Mouse (Mus musculus): Measurements from ENCODE around the gene Unc93b1. TPM values are rescaled to one million over a fixed set of nuclear protein-coding genes. Genes with fewer than 3 reads are reported as not detected.
"Not testable (repeated sequence)": the region's sequence is repeated elsewhere in the genome, so short reads cannot be mapped to it uniquely, and the experiment has no call there.

Gene Unc93b1
- polyA plus RNA-seq, 1 experiment from 2014 or later = 651 TPM

DNA sequence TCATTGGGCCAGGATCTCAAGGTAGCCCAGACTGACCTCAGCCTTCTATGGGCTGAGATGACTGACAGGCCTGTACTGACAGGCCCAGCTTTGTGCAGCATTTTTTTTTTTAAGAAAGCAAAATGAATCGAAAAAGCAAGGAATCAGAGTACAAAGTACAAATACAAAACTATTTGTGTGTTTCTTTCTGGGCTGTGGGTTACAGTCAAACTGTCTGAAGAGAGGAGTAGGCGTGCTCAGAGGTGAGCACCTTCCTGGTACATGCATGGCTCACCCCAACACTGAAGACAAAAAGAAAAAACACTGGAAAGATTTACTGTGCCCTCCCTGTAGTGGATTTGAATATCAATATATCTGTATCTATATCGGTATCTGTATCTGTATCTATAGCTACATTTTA lies 12.8 kb downstream of the Unc93b1 start:
- H3K27ac ChIP-seq = no peak overlapping the region
- peaks cover 70% of the 10 kb centered on the region for H3K36me3 ChIP-seq (ENCODE audit: inconsistent target)
- WGBS (ENCODE audit: missing documents) = 90% methylated on average over 3 of the region's 3 CpGs
- peaks cover 16% of the 10 kb centered on the region; the same call in 1 of the 2 replicates for H3K79me2 ChIP-seq (ENCODE audit: inconsistent target)
- H3K4me3 ChIP-seq (ENCODE audit: inconsistent target) = no peak overlapping the region

DNA sequence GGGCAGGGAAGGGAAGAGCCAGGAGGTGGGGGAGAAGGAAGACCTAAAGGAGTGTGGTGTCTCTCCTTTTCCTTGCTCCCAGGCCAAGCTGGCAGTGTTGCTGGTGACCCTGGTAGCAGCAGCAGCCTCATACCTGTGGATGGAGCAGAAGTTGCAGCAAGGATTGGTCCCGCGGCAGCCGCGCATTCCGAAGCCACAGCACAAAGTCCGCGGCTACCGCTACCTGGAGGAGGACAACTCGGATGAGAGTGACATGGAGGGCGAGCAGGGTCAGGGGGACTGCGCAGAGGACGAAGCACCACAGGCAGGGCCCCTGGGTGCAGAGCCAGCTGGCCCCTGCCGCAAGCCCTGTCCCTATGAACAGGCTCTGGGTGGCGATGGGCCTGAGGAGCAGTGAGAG lies 13.6 kb downstream of the Unc93b1 start:
- Histone ChIP-seq H3K36me3 (ENCODE audit: inconsistent target) (peaks cover 63% of the 10 kb centered on the region), H3K79me2 (ENCODE audit: inconsistent target) (peaks cover 8% of the 10 kb centered on the region; the same call in 1 of the 2 replicates), H3K27ac (no peak overlapping the region), H3K4me3 (ENCODE audit: inconsistent target) (no peak overlapping the region)
- WGBS (ENCODE audit: missing documents) = 97% methylated on average over 14 of the region's 14 CpGs

DNA sequence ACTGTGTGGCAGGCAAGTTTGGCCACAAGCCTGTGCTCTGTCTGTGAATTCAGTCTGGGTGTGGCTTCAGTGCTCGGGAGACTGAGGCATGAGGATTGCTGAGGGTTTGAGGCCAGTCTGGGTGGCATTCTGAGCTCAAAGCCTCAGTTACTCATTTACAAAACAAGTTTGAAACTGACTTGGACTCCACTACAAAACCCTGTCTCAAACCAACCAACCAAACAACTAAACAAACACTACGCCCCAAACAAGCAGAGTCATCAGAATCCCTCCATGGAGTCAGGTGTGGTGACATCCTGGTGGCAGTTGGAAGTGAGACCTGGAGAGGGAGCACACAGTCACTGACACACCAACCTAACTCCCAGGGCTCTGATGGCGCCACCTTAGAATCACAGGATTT lies 15.3 kb downstream of the Unc93b1 start:
- 95% methylated on average over 3 of the region's 3 CpGs for WGBS (ENCODE audit: missing documents)
- no peak overlapping the region for H3K27ac ChIP-seq

DNA sequence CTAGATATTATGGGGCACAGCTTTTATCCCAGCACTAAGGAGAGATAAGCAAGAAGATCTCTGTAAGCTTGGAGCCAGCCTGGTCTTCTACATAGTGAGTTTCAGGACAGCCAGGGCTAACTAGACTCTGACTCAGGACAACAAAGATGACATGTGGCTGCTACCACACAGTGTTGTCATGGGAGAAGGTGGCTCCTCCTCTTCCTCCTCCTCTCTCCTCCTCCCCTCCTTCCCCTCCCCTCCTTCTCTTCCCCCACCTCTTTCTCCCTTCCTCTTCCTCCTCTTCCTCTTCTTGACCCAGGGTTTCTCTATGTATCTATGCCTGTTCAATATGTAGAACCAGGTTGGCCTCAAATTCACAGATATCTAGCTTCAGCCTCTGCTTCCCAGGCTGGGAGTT lies 16.5 kb downstream of the Unc93b1 start:
- no peaks in the 10 kb centered on the region for H3K79me2 ChIP-seq (ENCODE audit: inconsistent target)
- H3K4me3 ChIP-seq (ENCODE audit: inconsistent target) = no peak overlapping the region
- H3K27ac ChIP-seq = no peak overlapping the region
- H3K36me3 ChIP-seq (ENCODE audit: inconsistent target) = peaks cover 37% of the 10 kb centered on the region

More for the DNA sequence above, 15.3 kb downstream of the Unc93b1 start:
- peaks cover 48% of the 10 kb centered on the region for H3K36me3 ChIP-seq (ENCODE audit: inconsistent target)
- no peak overlapping the region for H3K4me3 ChIP-seq (ENCODE audit: inconsistent target)
- H3K79me2 ChIP-seq (ENCODE audit: inconsistent target) = no peaks in the 10 kb centered on the region

DNA sequence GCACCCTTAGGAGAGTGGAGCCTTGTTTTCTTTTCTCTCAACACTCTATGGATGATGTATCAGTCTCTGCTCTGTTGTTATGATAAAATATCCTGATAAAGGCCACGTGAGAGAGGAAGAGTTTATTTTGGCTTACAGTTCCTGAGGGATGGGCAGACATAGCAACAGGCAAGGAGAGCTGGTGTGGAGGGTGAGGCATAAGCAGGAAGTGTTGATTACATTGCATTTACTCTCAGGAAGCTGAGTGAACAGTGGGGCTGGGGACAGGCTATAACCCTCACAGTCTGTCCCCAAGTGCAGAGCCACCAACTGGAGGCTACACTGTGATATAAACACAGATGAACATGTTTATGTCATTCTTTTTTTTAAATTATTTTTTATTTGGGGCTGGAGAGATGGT lies 17.1 kb downstream of the Unc93b1 start:
- Histone ChIP-seq H3K36me3 (ENCODE audit: inconsistent target) (peaks cover 31% of the 10 kb centered on the region), H3K79me2 (ENCODE audit: inconsistent target) (no peaks in the 10 kb centered on the region), H3K4me3 (ENCODE audit: inconsistent target) (no peak overlapping the region), H3K27ac (no peak overlapping the region)
- 71% methylated on average over 1 of the region's 1 CpGs for WGBS (ENCODE audit: missing documents)

DNA sequence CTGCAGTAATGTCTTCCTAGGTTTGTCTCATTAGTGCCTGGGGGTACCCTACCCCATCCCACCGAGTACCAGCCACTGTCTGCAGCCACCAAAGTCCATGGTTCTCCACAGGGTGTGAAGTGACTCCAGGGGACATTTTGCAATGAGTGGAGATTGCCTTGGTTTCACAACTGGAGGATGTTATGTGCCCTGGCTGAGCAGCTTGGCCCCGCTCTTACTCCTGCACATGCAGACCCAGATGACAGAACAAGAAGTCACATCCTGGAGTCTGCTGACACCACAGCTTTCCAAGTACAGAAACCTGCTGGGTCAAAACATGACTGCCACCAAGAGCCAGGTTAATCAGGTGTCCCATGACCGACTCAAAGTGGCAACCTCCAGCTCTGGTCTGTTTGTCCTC lies 20.0 kb downstream of the Unc93b1 start:
- no peaks in the 10 kb centered on the region for H3K79me2 ChIP-seq (ENCODE audit: inconsistent target)
- 85% methylated on average over 3 of the region's 3 CpGs for WGBS (ENCODE audit: missing documents)
- peaks cover 1% of the 10 kb centered on the region; the same call in 1 of the 2 replicates for H3K36me3 ChIP-seq (ENCODE audit: inconsistent target)
- no peak overlapping the region for H3K27ac ChIP-seq
- no peak overlapping the region for H3K4me3 ChIP-seq (ENCODE audit: inconsistent target)

DNA sequence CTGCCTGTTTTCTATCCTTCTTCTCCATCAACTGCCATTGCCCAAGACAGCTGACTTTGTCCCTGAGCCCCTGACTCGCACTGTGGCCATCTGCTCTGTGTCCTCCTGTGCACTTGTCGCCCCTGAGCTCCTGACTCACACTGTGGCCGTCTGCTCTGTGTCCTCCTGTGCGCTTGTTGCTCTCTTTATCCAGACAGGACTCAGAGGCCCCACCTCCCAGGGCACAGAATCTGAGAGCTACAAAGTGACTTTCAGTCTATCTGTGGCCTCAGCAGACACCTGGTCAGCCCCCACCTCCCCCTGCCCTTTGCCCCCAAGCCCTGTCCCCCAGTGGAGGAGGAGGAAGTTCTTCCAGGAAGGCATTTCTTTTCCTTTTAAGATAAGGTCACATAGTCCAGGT lies 20.8 kb downstream of the Unc93b1 start:
- Histone ChIP-seq H3K27ac (no peak overlapping the region), H3K36me3 (ENCODE audit: inconsistent target) (no peaks in the 10 kb centered on the region), H3K4me3 (ENCODE audit: inconsistent target) (no peak overlapping the region), H3K79me2 (ENCODE audit: inconsistent target) (no peaks in the 10 kb centered on the region)
- 80% methylated on average over 4 of the region's 4 CpGs for WGBS (ENCODE audit: missing documents)

DNA sequence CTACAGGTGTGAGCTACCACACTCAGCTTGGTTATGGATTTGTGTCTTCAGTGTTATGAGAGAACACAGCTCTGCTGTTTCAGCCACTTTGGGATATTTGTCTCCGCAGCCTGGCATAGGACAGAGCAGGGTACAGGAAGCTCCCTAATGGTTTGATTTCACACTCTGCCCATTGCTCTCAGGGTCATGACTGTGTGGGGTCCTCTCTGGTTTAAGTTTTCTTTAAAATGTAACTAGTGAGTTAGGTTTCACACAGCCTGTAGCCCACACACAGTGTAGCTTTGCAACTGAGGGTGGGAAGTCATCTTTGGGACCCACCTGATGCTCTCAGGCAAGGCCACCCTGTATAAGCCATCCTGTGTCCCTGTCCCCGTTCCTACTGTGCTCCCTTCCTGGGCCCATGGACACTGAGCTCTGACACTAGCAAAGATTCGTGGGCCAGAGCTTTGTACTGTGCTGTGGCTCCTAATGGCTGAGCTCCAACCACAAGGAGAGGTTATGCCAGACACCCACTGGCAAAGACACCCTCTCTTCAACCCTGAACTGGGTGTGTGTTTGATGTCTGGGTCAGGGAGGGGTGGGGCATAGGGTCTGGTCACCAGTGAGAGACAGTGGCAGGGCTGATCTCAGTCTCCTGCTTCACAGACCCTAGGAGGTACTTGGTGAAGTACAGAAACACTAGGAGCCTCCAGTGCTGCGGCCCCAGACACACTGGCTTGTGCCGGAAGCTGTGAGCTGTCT lies 22.5 kb downstream of the Unc93b1 start:
- not testable (repeated sequence) for H3K27ac ChIP-seq; H3K36me3 ChIP-seq (ENCODE audit: inconsistent target); H3K79me2 ChIP-seq (ENCODE audit: inconsistent target); H3K4me3 ChIP-seq (ENCODE audit: inconsistent target)
- 93% methylated on average over 4 of the region's 5 CpGs for WGBS (ENCODE audit: missing documents)

DNA sequence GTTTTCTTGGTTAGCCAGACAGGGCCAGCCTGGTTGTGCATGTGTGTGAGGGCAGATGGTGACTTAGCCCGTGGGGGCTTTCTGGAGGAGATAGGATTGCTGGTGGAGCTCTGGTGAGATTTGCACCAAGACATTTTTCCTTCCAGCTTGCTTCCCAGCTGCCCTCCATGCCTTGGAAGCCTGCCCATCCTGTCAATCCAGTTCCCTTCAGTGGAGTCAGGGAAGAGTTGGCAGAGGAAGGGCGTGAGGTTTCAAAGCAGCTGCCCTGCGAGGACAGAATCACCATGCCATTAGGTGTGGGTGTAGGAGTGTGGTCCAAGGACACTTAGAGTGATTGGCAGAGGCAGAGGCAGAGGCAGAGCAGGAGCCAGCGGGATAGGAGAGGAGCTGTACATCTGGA lies 23.5 kb downstream of the Unc93b1 start, which contains the start of gene Aldh3b3:
TSS of gene Aldh3b3 (plus strand) at position 176 of the 400 bp plus-strand sequence.
- Histone ChIP-seq H3K27ac (no peak within 1 kb of the TSS), H3K79me2 (ENCODE audit: inconsistent target) (no peaks in the 10 kb centered on the region), H3K36me3 (ENCODE audit: inconsistent target) (no peaks in the 10 kb centered on the region), H3K4me3 (ENCODE audit: inconsistent target) (no peak within 1 kb of the TSS)
- 88% methylated on average over 3 of the region's 4 CpGs for WGBS (ENCODE audit: missing documents)

DNA sequence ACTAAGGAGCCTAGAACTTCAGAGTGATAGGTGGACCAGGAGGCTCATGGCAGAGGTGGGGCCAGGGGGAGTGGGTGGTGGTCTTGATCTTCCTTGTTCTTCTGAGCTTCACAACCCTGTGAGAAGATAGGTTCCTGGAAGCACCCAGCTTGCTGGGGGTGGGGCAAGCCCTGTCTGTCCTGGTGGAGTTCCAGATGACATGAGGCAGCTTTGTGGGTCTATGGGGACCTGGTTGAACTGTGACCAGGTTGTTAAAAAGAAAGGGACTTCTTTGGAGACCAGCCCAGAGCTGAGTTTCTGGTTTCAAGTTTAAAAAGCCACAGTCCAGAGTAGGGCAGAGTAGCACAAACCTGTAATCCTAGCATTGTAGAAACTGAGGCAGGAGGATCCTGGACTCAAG lies 24.0 kb downstream of the Unc93b1 start:
- H3K79me2 ChIP-seq (ENCODE audit: inconsistent target) = no peaks in the 10 kb centered on the region
- no peak overlapping the region for H3K27ac ChIP-seq
- no peak overlapping the region for H3K4me3 ChIP-seq (ENCODE audit: inconsistent target)
- no peaks in the 10 kb centered on the region for H3K36me3 ChIP-seq (ENCODE audit: inconsistent target)

DNA sequence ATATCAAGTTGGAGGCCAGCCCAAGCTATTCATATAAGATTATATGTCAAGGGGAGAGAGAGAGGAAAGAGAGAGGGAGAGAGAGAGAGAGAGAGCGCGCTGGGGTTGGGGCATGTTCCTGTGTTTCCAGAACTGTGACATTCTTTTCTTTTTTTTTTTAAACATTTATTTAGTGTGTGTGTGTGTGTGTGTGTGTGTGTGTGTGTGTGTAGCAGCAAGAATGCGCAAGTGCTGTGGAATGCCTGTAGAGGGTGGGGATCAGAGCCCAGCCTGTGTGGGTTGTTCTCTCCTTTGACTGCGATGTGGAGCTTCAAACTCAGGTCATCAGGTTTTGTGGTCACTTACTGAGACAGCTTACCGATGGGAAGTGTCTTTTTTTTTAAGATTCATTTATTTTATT lies 25.2 kb downstream of the Unc93b1 start:
- 81% methylated on average over 4 of the region's 5 CpGs for WGBS (ENCODE audit: missing documents)
- H3K27ac ChIP-seq = no peak overlapping the region
- H3K4me3 ChIP-seq (ENCODE audit: inconsistent target) = no peak overlapping the region
- no peaks in the 10 kb centered on the region for H3K79me2 ChIP-seq (ENCODE audit: inconsistent target)
- H3K36me3 ChIP-seq (ENCODE audit: inconsistent target) = no peaks in the 10 kb centered on the region

DNA sequence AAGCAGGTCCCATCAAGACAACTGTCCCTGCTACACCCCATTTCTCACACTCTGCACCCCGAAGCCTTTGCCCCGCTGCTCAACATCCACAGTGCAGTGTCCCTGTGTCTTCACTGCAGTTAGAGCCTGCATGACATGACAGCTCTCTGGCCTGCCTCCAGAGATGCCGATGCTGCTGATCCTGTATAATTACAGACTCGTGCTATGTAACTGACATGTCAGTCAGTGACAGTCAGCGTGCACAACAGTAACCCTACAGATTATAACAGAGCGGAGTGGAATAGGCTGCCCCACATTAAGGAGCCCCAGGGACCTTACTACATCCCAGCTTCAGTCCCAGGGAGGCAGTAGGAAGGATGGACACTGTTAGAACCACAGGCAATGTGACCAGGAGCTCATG lies 26.8 kb downstream of the Unc93b1 start:
- H3K36me3 ChIP-seq (ENCODE audit: inconsistent target); H3K27ac ChIP-seq; H3K79me2 ChIP-seq (ENCODE audit: inconsistent target); H3K4me3 ChIP-seq (ENCODE audit: inconsistent target): not testable (repeated sequence)
- WGBS (ENCODE audit: missing documents) = 100% methylated on average over 3 of the region's 6 CpGs

DNA sequence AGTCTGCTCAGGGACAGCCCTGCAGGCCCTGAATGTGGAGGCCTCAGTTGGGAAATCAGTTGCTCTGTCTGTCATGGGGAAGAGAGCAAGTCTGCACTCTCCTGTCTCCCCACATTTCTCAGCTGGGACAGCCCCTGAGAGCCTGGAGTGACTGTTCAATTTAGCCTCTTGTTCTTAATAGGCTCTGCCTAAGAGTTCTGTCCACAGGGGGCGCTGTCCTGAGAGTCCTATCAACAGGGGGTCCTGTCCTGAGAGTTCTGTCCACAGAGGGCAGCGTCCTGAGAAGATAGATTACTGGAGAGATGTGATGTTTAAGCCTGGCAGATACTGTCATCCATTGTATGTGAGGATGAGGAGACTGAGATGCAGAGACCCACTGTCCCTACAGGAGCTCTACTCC lies 27.5 kb downstream of the Unc93b1 start:
- Histone ChIP-seq H3K36me3 (ENCODE audit: inconsistent target) (no peaks in the 10 kb centered on the region), H3K79me2 (ENCODE audit: inconsistent target) (no peaks in the 10 kb centered on the region), H3K4me3 (ENCODE audit: inconsistent target) (no peak overlapping the region), H3K27ac (no peak overlapping the region)
- WGBS (ENCODE audit: missing documents) = 39% methylated on average over 2 of the region's 2 CpGs

DNA sequence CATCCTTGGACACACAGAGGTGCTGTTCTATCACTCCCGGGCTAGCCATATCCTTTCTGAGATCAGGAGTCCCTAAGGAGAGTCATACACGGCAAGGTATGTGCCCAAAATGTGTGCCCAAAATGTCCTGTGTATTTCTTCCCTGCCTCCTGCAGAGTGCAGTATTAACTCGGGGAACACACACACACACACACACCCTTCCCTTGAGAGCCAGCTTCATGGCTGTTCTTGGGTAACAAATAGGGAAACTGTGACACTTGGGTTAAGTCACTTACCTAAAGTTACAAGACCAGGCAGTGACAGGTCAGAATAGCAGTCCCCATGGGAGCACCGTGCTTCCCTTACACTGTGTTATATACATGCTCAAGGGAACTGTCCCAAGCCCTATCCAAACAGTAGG lies 29.0 kb downstream of the Unc93b1 start:
- Histone ChIP-seq H3K4me3 (ENCODE audit: inconsistent target) (no peak overlapping the region), H3K79me2 (ENCODE audit: inconsistent target) (no peaks in the 10 kb centered on the region), H3K27ac (no peak overlapping the region), H3K36me3 (ENCODE audit: inconsistent target) (no peaks in the 10 kb centered on the region)
- WGBS (ENCODE audit: missing documents) = 72% methylated on average over 4 of the region's 4 CpGs

DNA sequence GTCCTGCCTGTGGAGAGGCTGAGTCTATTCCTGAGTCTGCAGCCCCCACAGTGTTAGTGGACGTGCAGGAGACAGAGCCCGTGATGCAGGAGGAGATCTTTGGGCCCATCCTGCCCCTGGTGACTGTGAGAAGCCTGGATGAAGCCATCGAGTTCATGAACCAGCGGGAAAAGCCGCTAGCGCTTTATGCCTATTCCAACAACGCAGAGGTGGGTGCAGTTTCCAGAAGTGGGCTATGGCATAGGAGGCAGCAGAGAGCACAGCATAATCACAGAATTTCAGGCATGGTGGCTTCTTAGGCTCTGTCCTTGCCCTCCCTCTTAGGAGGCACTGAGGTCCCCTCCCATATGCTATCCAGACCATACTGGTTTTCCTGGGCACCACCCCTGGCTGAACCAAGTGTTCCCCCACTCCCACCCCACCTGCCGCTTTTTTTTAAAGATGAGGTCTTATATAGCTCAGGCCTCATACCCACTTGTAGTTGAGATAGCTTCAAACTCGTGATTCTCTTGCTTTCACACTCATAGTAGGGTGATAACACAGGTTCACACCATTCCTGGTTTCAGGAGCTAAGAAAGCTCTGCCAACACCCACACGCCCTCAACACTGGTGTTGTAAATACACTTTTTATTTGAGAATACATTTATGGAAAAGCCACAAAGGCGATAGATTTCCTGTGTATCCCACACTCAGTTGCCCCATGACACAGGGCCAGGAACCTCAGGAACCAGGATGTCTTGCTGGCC lies 31.5 kb downstream of the Unc93b1 start:
- Histone ChIP-seq H3K27ac (no peak overlapping the region), H3K36me3 (ENCODE audit: inconsistent target) (no peaks in the 10 kb centered on the region), H3K79me2 (ENCODE audit: inconsistent target) (no peaks in the 10 kb centered on the region), H3K4me3 (ENCODE audit: inconsistent target) (no peak overlapping the region)
- WGBS (ENCODE audit: missing documents) = 78% methylated on average over 11 of the region's 11 CpGs

Data from macrophage (primary cell).